Mouse (Mus musculus) liver, postnatal 0 days (tissue): ENCODE data around the gene Gm17428.

Source experiments
- CTCF ChIP-seq: sonication (generic); IDR thresholded peaks from 2 replicates; pipeline ENCODE4 v1.5.1; 2016; ENCODE audit warnings: antibody characterized with exemption, low read depth
- EP300 ChIP-seq: IDR thresholded peaks from 2 replicates; pipeline ENCODE4 v1.6.1; 2016; ENCODE audit warnings: antibody characterized with exemption, low read depth, mild to moderate bottlenecking

- TF ChIP-seq EP300 = no peak
- no peak for TF ChIP-seq CTCF
Measured at GRCm38 (mm10) chr14:54998680-54999079, 21.9 kb downstream of the Gm17428 start.
